Mouse (Mus musculus): ENCODE data around the gene Cnn1. TPM values are rescaled to one million over a fixed set of nuclear protein-coding genes. Genes with fewer than 3 reads are reported as not detected.
"Not testable (repeated sequence)": the region's sequence is repeated elsewhere in the genome, so short reads cannot be mapped to it uniquely, and the experiment has no call there.

Cnn1 gene
- total RNA-seq, 2 experiments from 2014 or later: 0.53 TPM; not detected in 1

- no peak for DNase-seq (ENCODE audit: low spot score in 2 of 2)
Measured at GRCm38 (mm10) chr9:22124169-22124568, 25.2 kb downstream of the Cnn1 start.

DNA sequence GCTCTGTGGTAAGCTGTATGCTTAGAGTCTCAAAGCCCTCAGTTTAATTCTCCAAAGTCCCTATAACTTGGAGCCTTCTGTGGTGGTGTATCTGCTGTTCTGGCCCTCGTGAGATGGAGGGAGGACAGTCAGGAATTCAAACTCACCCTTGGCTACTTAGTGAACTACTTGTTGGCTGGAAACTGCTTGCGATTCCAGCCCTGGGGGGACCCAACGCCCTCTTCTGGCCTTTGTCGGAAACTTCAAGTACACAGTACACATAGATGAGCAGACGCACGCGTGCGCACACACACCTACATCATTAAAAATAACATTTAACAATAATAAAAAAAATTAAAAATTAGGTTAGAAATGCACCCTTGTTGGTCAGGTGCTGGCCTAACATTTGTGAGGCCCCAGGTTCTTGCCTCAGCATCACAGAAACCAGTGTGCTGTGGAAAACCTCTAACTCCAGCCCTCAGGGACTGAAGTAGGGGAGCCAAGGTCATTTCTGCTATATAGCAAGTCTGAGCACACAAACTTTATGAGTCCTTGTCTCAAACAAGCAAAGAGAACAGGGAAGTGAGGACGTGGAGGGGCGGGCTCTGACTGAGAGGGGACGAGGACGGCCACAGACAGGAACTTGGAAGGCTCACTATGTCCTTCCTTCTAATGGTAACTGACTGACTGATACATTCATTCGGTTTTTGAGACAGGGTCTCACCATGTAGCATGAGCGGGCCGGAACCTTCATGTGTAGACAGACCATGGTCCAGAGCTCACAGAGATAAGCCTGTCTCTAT lies 26.4 kb downstream of the Cnn1 start:
- no peak for DNase-seq (ENCODE audit: low spot score in 2 of 2)

DNA sequence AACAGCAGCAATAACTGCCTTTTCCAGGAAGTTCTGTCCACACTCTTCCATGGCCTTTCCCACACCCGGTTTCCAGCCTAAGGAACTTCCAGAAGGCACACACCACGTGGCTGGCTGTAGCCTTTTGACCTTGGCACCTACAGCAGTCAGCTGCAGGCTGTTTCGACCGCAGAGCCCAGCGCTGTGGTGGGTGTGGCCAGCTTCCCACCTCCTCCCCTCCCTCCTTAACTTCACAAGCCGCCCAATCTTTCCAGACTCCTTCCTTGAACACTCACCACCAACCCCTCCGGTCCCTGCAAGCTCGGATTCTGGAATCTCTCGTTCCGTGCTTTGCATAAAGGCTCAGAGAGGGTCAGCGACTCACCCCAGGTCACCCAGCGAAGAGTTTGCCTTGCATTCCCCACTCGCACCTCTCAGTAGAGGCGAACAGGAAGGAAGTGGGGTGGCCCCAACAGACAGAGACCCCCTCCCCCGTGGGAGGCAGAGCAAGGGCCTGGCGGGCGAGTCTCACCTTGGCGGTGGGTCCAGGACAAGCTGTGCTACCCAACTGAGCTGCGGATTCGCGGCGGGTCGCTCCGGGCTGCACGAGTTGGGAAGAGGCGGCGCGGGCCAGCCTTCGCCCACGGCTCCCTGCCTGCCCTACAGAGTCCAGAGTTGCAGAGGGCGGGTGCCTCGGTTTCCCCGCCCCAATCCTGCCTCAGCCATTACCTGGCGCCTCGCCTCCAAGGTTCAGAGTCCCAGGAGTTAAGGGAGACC lies 32.4 kb downstream of the Cnn1 start:
- no peak for DNase-seq (ENCODE audit: low spot score in 2 of 2)

- no peak for DNase-seq (ENCODE audit: low spot score in 2 of 2)
Measured at GRCm38 (mm10) chr9:22132220-22132619, 33.2 kb downstream of the Cnn1 start.

GRCm38 (mm10) chr9:22134246-22134890 lies 35.4 kb downstream of the Cnn1 start:
- DNase-seq (ENCODE audit: low spot score in 2 of 2): no peak

GRCm38 (mm10) chr9:22134988-22135643 lies 36.1 kb downstream of the Cnn1 start:
- DNase-seq (ENCODE audit: low spot score in 2 of 2): no peak

DNA sequence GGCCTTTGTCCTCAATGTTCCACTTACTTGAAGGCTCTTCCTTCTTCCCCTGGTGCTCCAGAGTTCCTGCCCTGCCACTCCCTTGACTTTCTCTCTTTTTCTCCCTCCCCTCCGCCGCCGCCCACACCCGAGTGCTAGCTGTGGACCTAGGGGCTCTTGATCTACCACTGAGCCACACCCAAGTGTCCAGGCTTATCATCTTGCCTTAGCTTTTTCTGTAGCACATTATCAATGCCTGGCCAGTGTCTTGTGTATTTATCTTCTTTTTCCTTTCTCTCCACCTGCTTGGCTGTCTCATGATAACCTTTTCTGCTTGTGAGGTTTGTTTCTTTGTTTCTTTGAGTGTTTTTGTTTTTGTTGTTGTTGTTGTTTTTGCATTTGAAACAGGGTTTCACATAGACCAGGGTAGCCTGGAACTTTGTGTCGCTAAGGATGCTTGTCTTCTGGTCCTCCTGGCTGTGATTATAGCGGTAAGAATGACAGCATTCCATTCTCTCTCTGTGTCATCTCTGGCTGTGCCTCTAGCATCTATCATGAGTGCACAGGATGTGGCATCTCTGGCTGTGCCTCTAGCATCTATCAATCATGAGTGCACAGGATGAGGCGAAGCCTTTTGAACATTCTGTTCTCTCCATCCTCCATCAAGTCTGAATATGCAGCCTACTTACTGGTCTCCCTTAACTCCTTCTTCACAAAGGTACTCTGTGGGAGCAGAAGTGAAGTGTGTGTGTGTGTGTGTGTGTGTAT lies 36.8 kb downstream of the Cnn1 start, which contains the start of gene Acp5:
TSS of gene Acp5 (minus strand) at position 68 of the 747 bp plus-strand sequence.
- DNase-seq (ENCODE audit: low spot score in 2 of 2): no peak

DNA sequence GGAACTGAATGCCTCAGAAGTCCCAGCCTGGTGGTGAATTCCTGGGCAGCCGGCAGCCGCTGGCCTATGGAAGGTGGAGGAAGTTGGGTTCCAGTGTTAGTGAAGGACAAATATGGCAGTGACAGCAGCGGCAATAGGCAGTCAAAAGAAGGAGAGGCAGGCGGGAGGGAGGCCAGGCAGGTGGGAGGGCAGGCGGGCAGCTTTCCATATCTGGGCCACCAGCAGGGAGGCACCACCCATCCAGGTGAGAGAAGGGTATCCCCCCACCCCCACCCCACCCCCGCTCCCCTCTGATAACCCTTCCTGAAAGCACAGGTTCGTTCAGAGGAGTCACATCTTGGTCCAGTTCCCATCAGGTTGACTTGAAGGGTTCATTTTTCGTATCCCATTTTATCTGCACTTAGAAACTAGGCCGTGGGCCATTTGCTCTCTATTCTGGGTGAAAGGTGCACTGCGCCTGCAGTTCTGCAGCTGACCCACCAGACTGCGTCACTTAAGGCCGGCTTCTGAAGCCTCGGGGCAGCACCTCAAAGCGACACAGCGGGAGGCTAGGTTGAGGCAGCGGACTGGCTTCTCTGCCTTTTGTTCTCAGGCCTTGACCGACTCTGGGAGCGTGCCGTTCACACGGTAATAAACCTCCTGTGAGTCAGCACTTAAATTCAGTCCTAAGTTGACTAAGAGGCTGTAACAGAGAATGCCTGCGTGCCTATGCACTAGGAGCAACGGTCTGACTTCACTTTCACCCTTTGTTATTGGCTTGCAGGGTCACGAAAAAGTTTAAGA lies 37.9 kb downstream of the Cnn1 start:
- DNase-seq (ENCODE audit: low spot score in 2 of 2): no peak

DNA sequence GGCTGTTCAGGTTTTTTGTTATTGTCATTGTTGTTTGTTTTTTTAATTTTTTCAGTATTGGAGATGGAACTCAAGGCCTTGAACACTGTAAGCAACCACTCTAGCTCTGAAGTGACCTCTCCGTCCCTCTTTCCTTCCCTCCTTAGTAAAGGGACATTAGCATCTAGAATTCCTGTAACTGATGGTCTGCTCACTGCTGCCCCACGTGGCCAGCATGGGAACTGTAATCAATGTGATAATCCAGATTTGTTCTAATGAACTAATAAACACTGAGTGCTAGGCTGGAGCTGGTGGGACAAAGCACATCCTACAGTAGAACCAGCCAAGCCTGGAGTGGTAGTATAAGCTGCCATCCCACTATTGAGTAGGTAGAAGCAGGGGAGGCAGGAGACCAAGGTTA lies 39.5 kb downstream of the Cnn1 start:
- DNase-seq (ENCODE audit: low spot score in 2 of 2): peak in 1 of 2 experiments; percentile 54

- DNase-seq (ENCODE audit: low spot score in 2 of 2): no peak
Measured at GRCm38 (mm10) chr9:22139746-22140145, 40.7 kb downstream of the Cnn1 start.

GRCm38 (mm10) chr9:22143108-22144037 lies 44.4 kb downstream of the Cnn1 start:
- peak; percentile 81 to 93 for DNase-seq (ENCODE audit: low spot score in 2 of 2)

DNA sequence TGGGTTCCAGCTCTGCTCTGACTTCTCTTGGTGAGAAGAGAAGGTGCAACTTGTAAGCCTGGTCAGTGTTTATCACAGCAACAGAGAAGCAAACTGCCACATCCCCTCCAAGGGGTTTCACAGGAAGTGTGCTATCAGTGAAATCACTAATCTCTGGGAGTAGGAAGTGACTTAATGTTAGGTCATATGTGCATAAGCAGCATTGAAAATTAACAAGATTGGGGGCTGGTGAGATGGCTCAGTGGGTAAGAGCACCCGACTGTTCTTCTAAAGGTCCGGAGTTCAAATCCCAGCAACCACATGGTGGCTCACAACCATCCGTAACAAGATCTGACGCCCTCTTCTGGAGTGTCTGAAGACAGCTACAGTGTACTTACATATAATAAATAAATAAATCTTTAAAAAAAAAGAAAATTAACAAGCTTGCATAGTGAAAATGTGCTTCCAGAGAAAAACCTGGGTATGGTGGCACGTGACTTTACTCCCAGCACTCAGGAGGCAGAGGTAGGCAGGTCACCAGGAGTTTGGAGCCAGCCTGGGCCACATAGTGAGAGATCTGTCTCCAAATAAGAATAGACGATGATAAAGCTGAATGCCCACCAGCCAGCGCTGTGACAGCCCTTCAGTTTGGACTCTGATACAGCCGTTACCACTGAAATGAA lies 45.4 kb downstream of the Cnn1 start:
- DNase-seq (ENCODE audit: low spot score in 2 of 2): no peak

DNA sequence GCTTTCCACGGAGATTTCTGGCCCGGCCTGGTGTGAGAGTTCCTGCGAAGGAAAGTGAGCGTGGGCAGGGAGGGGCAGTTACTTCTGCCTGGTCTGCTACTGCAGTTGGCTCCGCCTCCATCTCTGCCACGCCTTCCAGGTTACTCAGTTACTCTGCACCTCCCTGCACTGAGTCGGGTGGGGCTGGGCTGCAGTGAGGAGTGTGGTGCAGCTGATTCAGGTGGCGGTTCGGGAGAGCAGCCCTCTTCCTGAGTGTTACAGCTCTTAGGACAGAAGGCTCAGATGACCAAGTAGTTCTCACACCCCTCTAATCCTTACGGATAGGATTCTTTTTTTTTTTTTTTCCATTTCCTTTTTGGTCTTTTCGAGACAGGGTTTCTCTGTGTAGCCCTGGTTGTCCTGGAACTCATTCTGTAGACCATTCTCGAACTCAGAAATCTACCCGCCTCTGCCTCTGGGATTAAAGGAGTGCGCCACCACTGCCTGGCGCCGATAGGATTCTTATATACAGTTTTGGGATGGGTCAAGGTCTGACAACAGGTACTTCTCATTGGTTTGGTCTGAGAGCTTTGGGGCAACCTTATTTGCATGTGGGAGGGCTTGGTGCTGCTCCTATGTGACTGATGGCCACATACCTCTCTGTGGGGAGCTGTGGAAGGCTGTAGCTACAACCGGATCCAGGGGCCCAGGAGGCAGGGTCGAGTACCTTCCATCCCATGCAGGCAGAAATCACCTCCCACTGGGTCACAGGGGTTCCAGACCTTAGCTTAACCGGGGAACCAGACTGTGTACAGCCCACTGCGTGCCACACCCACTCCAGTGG lies 50.6 kb downstream of the Cnn1 start:
- no peak for DNase-seq (ENCODE audit: low spot score in 2 of 2)

DNA sequence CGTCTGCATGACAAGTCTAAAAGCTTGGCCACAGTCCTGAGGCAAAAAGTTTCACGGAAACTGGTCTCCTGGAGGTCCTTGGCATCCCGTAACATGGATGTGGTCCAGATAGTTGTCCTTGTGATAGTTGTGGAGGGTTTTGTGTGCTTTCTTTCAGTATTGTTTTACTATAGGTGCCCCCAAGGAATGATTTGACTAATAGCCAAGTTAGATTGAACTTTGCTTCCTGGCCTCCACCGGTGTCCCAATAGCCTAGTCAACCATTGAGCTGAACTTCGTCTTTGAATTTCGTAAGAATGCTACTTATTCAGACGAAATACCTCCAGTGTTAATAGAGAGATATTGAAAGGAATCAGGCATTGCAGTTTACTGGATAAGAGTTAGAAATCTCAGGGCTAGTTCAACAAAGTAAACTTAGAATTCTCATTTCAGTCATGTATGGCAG lies 51.3 kb downstream of the Cnn1 start:
- not testable (repeated sequence) for DNase-seq (ENCODE audit: low spot score in 2 of 2)

GRCm38 (mm10) chr9:22150946-22151345 lies 51.9 kb downstream of the Cnn1 start:
- DNase-seq (ENCODE audit: low spot score in 2 of 2): no peak

DNA sequence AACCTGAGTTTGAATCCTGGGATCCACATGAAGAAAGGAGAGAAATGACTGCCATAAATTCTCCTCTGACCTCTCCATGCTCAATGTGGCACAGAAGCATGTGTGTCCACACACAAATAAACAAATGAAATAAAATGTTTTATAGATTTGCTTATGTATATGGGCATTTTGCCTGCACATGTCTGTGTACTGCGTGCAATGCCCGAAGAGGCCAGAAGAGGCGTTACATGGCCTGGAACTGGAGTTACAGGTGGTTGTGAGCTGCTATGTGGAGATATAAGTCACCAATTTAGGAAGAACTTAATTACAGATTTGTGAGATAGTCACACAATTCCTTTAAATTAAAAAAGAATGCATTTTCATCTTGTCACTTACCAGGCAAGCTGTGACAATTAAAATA lies 54.8 kb downstream of the Cnn1 start:
- DNase-seq (ENCODE audit: low spot score in 2 of 2): no peak

DNA sequence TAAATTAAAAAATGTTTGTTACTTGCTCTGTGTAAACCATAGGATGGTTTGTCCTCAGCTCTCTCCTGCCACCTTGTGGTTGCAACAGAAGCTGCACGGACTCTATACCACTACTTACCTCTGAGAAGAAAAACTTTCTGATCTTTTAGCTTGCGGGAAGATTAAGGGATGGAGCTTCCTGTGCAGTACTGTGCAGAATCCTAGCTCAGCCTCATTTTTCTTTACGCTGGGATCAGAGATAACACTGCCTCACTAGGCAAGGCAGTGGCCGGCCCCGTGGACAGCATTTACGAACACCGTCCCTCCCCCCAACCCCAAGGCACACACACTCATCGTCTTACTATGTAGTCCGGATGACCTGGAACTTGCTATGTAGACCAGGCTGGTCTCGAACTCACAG lies 56.6 kb downstream of the Cnn1 start:
- DNase-seq (ENCODE audit: low spot score in 2 of 2): peak in 1 of 2 experiments; percentile 78

All from layer of hippocampus, adult 18-20 months (tissue).